Mouse (Mus musculus) megakaryocyte-erythroid progenitor cell, adult 5 weeks (primary cell): ENCODE measurements around the gene Rab40b. TPM values are rescaled to one million over a fixed set of nuclear protein-coding genes. Genes with fewer than 3 reads are reported as not detected.

Experiments
- polyA plus RNA-seq: library from polyadenylated mRNA; stranded (reverse); fragments of >175 nt; gene quantifications from 2 replicates; pipeline ENCODE4 v1.2.3, GENCODE M21; 2012

The Rab40b gene
- polyA plus RNA-seq, result 0.88 and 1.3 TPM in 2 replicates

GRCm38 (mm10) chr11:121387750-121388553, at the start of gene Rab40b:
Gene Rab40b, minus strand, starts transcription at chr11:121388251.

DNA sequence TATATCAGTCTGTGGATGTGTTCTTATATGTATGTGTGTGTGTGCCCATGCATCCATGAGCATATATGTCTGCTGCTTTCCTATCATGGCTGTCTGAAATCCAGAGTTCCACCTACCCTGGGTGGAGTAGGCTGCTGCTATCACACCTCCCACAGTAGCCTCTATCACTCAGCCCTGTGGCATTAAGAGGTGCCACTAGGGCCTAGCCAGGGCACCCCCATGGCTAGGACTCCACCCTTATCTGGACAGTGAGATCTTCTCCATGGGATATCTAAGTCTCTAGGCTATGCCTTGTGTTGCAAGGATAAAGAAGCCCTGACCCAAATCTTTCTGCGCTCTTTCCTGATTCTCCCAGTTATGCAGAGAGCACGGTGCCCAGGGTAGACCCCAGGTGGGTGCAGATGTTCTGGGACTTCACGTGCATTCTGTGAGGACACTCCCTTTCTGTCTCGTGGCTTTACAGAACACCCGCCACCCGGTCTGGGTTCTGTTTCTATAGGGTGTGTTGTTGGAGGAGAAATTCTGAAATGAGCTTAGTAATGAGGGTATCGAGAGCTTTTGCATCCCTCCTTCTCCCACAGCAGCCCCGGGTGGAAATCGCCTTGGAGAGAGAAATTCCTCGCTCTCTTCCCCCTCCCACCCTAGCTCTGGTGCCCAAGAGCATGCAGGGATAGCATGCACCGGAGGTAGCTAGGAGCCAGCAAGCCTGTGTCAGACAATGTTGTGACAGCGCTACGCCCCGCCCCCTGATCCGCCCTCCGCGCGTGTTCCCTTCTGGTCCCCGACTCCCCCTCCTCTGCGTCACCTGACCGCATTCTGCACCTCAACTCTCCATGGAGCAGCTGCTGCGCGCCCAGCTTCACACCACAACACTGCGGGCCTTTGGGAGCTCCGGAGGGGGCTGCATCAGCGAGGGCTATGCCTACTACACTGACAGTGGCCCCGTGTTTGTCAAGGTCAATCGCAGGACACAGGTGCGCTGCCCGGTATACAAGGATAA, 46.4 kb upstream of the Rab40b start, which contains the start of gene Fn3k:
Fn3k (plus strand) TSS at position 758 of the 1,000 bp plus-strand sequence.

DNA sequence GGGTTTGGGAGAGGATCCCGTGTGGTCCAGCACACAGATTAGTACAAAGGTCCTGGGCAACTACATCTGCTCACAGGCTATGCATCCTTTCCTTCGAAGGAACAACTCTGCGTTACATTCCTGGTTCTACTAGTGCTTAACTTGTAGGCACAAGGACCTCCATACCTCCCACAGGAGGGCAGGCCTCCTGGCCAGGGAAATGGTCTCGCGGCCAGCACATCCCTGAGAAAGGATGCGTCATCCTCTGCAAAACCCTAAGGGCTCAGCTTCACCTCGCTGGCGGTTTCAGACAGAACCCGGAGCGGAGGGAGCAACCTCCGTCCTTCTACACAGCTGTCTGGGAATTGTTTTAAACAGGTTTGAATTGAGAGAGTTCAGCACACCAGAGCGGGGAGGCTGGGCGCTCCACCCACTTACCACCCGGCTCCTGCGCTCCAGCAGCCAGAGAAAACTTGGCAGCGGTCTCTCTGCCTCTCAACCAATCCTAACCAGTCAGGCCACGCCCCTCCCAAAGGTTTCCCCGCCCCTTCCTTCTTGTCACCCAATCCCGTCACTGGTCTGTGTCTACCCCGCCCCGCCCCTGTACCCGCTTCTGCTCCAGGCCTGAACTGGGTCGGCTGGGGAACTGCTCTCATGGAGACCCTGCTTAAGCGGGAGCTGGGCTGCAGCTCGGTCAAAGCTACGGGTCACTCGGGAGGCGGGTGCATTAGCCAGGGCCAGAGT, 32.9 kb upstream of the Rab40b start, which contains the start of gene Fn3krp:
Fn3krp (plus strand) TSS at position 572 of the 723 bp plus-strand sequence.

DNA sequence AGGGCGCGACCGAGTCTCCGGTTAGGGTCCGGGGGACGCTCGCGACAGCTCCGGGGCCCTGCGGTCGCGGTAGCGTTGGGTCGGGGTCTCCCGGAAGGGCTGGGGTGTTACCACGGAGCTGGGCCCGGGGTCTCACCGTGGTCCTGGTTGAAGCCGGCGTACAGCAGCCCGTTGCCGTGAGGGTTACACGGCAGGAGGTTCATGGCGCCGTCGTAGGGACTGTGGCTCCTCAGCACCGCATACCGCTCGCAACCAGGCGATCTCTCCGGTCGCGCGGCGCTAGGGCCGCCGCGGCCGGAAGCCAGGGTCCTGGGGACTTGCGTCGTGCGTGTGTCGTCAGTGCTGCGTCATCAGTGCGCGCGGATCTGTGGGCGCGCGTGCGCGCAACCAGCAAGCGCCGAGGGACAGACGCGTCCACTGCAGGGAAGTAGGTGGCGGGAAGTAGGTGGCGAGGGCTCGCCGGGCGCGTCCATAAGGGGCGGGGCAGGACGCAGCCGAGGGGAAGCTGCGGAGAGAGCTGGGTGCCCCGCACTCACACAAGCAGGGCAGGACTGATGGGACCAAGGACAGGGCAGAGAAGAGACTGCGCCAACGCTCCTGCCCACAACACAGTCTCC, 33.9 kb downstream of the Rab40b start, which contains the start of gene Wdr45b:
Wdr45b (minus strand) TSS at position 355 of the 617 bp plus-strand sequence.

Other genes with a start within 250 kb of the Rab40b start
- gene Tex19.1, start 242.1 kb downstream of the Rab40b start, polyA plus RNA-seq, result not detected in 2 replicates
- not detected in 2 replicates for gene Uts2r, start 228.0 kb downstream of the Rab40b start, polyA plus RNA-seq
- 7.2 and 7.6 TPM in 2 replicates for gene Hexdc, start 183.8 kb downstream of the Rab40b start, polyA plus RNA-seq
- 14.7 and 17.2 TPM in 2 replicates for gene Ogfod3, start 183.5 kb downstream of the Rab40b start, polyA plus RNA-seq
- gene Cybc1, start 158.9 kb downstream of the Rab40b start, polyA plus RNA-seq, result 23.5 and 27.6 TPM in 2 replicates
- gene Narf, start 151.0 kb downstream of the Rab40b start, polyA plus RNA-seq, result 3.7 and 4.5 TPM in 2 replicates
- 25.9 and 30.6 TPM in 2 replicates for gene Foxk2, start 128.3 kb downstream of the Rab40b start, polyA plus RNA-seq
- 28.4 and 38.6 TPM in 2 replicates for gene Wdr45b, start 33.8 kb downstream of the Rab40b start, polyA plus RNA-seq
- 2.2 and 2.8 TPM in 2 replicates for gene Fn3krp, start 33.1 kb upstream of the Rab40b start, polyA plus RNA-seq
- gene Fn3k, start 46.7 kb upstream of the Rab40b start, polyA plus RNA-seq, result 0.12 and 0.29 TPM in 2 replicates
- gene Tbcd, start 63.7 kb upstream of the Rab40b start, polyA plus RNA-seq, result 4.7 and 5.6 TPM in 2 replicates
- gene Zfp750, start 131.1 kb upstream of the Rab40b start, polyA plus RNA-seq, result 0.05 TPM in 2 replicates